Mouse (Mus musculus) liver, postnatal 0 days (tissue): ENCODE results near the gene Stard13.

ENCODE experiments used
- CTCF ChIP-seq: sonication (generic); IDR thresholded peaks from 2 replicates; pipeline ENCODE4 v1.5.1; 2016; ENCODE audit warnings: antibody characterized with exemption, low read depth
- EP300 ChIP-seq: IDR thresholded peaks from 2 replicates; pipeline ENCODE4 v1.6.1; 2016; ENCODE audit warnings: antibody characterized with exemption, low read depth, mild to moderate bottlenecking

GRCm38 (mm10) chr5:151116192-151116887 is 117.3 kb downstream of the Stard13 start:
- TF ChIP-seq CTCF = no peak
- TF ChIP-seq EP300 = no peak
